ENCODE assay signal across 15 mouse cellular contexts in genomic region chr13:45917058-45918005, GRCm38 (mm10). TPM values are rescaled to one million over a fixed set of nuclear protein-coding genes. Genes with fewer than 3 reads are reported as not detected.
DNase-seq lines count a peak whose midpoint lies in the region; ATAC-seq and TF ChIP-seq lines count a peak whose summit lies in the region.
"Had no signal": no experiment of that assay in that cellular context is flagged by ENCODE, and none has a peak within 500 bp of the region (broad histone marks: within the 10 kb centered on the region; RNA-seq: fewer than 3 reads in every experiment).

No protein-coding gene starts in this region.

- peaks cover 2% of the 10 kb centered on the region; the same call in 1 of the 2 replicates for H3K4me1 ChIP-seq in forebrain, postnatal 0 days (ENCODE audit: insufficient read depth)
- peaks cover 25% of the 10 kb centered on the region; the same call in 1 of the 2 replicates for H3K4me1 ChIP-seq in forebrain, embryonic 15.5 days
- H3K4me1 ChIP-seq in intestine, postnatal 0 days (replicated peaks; ENCODE audit: control insufficient read depth, insufficient read depth, low read length), result no peaks in the 10 kb centered on the region
- no peaks in the 10 kb centered on the region; the same call in 1 of the 2 replicates for H3K4me1 ChIP-seq in intestine, embryonic 16.5 days (ENCODE audit: control insufficient read depth, insufficient read depth, low read length)
- peaks cover 3% of the 10 kb centered on the region for H3K4me1 ChIP-seq in testis, adult 2 months (ENCODE audit: control insufficient read depth, insufficient read depth, low read length)
- H3K4me1 ChIP-seq: limb, embryonic 12.5 days had no signal

- H3K27me3 ChIP-seq in forebrain, postnatal 0 days (ENCODE audit: insufficient read depth, low read length), result no peaks in the 10 kb centered on the region
- H3K27me3 ChIP-seq in forebrain, embryonic 15.5 days, result no peaks in the 10 kb centered on the region
- no peaks in the 10 kb centered on the region for H3K27me3 ChIP-seq in intestine, postnatal 0 days (replicated peaks; ENCODE audit: control insufficient read depth, insufficient read depth, low read length)
- H3K27me3 ChIP-seq in intestine, embryonic 16.5 days (replicated peaks; ENCODE audit: control insufficient read depth, insufficient read depth, low read length), result no peaks in the 10 kb centered on the region
- H3K27me3 ChIP-seq in testis, adult 2 months (ENCODE audit: control insufficient read depth, insufficient read depth, low read length), result no peaks in the 10 kb centered on the region
- H3K27me3 ChIP-seq: embryonic facial prominence, embryonic 13.5 days; heart, embryonic 13.5 days; limb, embryonic 12.5 days had no signal

- no peaks in the 10 kb centered on the region for H3K9me3 ChIP-seq in forebrain, postnatal 0 days (ENCODE audit: low read length)
- no peaks in the 10 kb centered on the region for H3K9me3 ChIP-seq in forebrain, embryonic 15.5 days
- H3K9me3 ChIP-seq in intestine, postnatal 0 days (ENCODE audit: control insufficient read depth), result no peaks in the 10 kb centered on the region
- H3K9me3 ChIP-seq in intestine, embryonic 16.5 days (ENCODE audit: control insufficient read depth, low read length), result no peaks in the 10 kb centered on the region
- H3K9me3 ChIP-seq: embryonic facial prominence, embryonic 13.5 days; heart, embryonic 13.5 days; limb, embryonic 12.5 days had no signal

- ATAC-seq in forebrain, postnatal 0 days, result peak; percentile 41; the same call in 1 of the 2 replicates
- no peak for ATAC-seq in forebrain, embryonic 15.5 days (replicated peaks)
- ATAC-seq in intestine, postnatal 0 days, result no peak
- ATAC-seq in intestine, embryonic 16.5 days, result no peak

- H3K4me3 ChIP-seq in forebrain, postnatal 0 days (ENCODE audit: low read depth, low read length), result no peak overlapping the region
- no peak overlapping the region for H3K4me3 ChIP-seq in forebrain, embryonic 15.5 days
- no peak overlapping the region for H3K4me3 ChIP-seq in intestine, postnatal 0 days (ENCODE audit: low read depth, low read length)
- no peak overlapping the region for H3K4me3 ChIP-seq in intestine, embryonic 16.5 days (ENCODE audit: low read length)
- peak overlapping the region; percentile 49 for H3K4me3 ChIP-seq in testis, adult 2 months (ENCODE audit: control insufficient read depth, low read depth, low read length)
- H3K4me3 ChIP-seq: embryonic facial prominence, embryonic 13.5 days; heart, embryonic 13.5 days; limb, embryonic 12.5 days had no signal

- H3K27ac ChIP-seq in forebrain, postnatal 0 days (ENCODE audit: low read depth, low read length), result no peak overlapping the region
- no peak overlapping the region for H3K27ac ChIP-seq in forebrain, embryonic 15.5 days (replicated peaks)
- no peak overlapping the region for H3K27ac ChIP-seq in intestine, postnatal 0 days (ENCODE audit: low read depth, low read length)
- no peak overlapping the region for H3K27ac ChIP-seq in intestine, embryonic 16.5 days (ENCODE audit: low read length)
- no peak overlapping the region for H3K27ac ChIP-seq in testis, adult 2 months (ENCODE audit: control insufficient read depth, insufficient read depth, low read depth, low read length)
- H3K27ac ChIP-seq: embryonic facial prominence, embryonic 13.5 days; heart, embryonic 13.5 days; limb, embryonic 12.5 days had no signal

- no peak overlapping the region for H3K9ac ChIP-seq in forebrain, postnatal 0 days
- no peak overlapping the region for H3K9ac ChIP-seq in forebrain, embryonic 15.5 days (replicated peaks)
- no peak overlapping the region for H3K9ac ChIP-seq in intestine, postnatal 0 days (ENCODE audit: low read depth, low read length)
- no peak overlapping the region for H3K9ac ChIP-seq in intestine, embryonic 16.5 days (ENCODE audit: low read depth, low read length)
- H3K9ac ChIP-seq: embryonic facial prominence, embryonic 13.5 days; heart, embryonic 13.5 days; limb, embryonic 12.5 days had no signal

- H3K36me3 ChIP-seq in forebrain, postnatal 0 days (ENCODE audit: insufficient read depth), result no peaks in the 10 kb centered on the region
- H3K36me3 ChIP-seq in forebrain, embryonic 15.5 days, result no peaks in the 10 kb centered on the region
- H3K36me3 ChIP-seq in intestine, postnatal 0 days (ENCODE audit: control insufficient read depth, insufficient read depth), result no peaks in the 10 kb centered on the region
- no peaks in the 10 kb centered on the region for H3K36me3 ChIP-seq in intestine, embryonic 16.5 days (ENCODE audit: control insufficient read depth, insufficient read depth, low read length)
- no peaks in the 10 kb centered on the region for H3K36me3 ChIP-seq in testis, adult 2 months (ENCODE audit: control insufficient read depth, insufficient read depth, low read length)
- H3K36me3 ChIP-seq: embryonic facial prominence, embryonic 13.5 days; heart, embryonic 13.5 days; limb, embryonic 12.5 days had no signal

- no peak for TF ChIP-seq CTCF in forebrain, postnatal 0 days (IDR thresholded peaks at IDR 0.05; ENCODE audit: low read depth)
- no peak for TF ChIP-seq CTCF in intestine, postnatal 0 days (IDR thresholded peaks at IDR 0.05; ENCODE audit: low read depth)
- no peak for TF ChIP-seq CTCF in testis, adult 2 months (IDR thresholded peaks at IDR 0.05; ENCODE audit: control insufficient read depth, insufficient read depth, insufficient replicate concordance, low read depth, low read length)

- TF ChIP-seq POLR2A in testis, adult 2 months (IDR thresholded peaks at IDR 0.05; ENCODE audit: control insufficient read depth, low read depth, low read length), result 0 out of 2 replicates have a peak, but pooled peaks have one; percentile 17

- WGBS in forebrain, postnatal 0 days, result 82% methylated on average over 21 of the region's 21 CpGs
- 91% methylated on average over 21 of the region's 21 CpGs for WGBS in forebrain, embryonic 15.5 days
- 88% methylated on average over 21 of the region's 21 CpGs for WGBS in intestine, postnatal 0 days
- 91% methylated on average over 21 of the region's 21 CpGs for WGBS in intestine, embryonic 16.5 days

- DNase-seq in forebrain, postnatal 0 days, result no peak
- DNase-seq in testis, postnatal 10 days (ENCODE audit: low spot score), result no peak
- DNase-seq in spleen, adult 18-20 months, result no peak
- no peak for DNase-seq in right cerebral cortex, postnatal 10 days (ENCODE audit: low spot score in 2 of 2)
- DNase-seq: adrenal gland, postnatal 36 days; cerebellum, postnatal 36 days; kidney, postnatal 14 days; right cerebral cortex, postnatal 14 days had no signal

- H3K4me2 ChIP-seq in forebrain, postnatal 0 days (ENCODE audit: low read depth), result no peak overlapping the region
- no peak overlapping the region for H3K4me2 ChIP-seq in forebrain, embryonic 15.5 days (replicated peaks)
- H3K4me2 ChIP-seq in intestine, postnatal 0 days (replicated peaks; ENCODE audit: low read depth), result 0 out of 2 replicates have a peak overlapping the region, but pooled peaks have one; percentile 3
- H3K4me2 ChIP-seq in intestine, embryonic 16.5 days (ENCODE audit: low read depth, low read length), result no peak overlapping the region
- H3K4me2 ChIP-seq: embryonic facial prominence, embryonic 13.5 days; heart, embryonic 13.5 days; limb, embryonic 12.5 days had no signal

RNA-seq across cellular contexts. Expression of gene Atxn1, which starts 47.5 kb away (rescaled TPM):
- total RNA-seq in forebrain, postnatal 0 days (2014; rRNA removed), result 32.3 and 33.6 TPM in 2 replicates
- 7.6 and 13.0 TPM in 2 replicates for polyA plus RNA-seq in forebrain, postnatal 0 days (2015; fragmentation: Nextera tagmentation; extraction: Ambion mirVana)
- polyA plus RNA-seq in forebrain, embryonic 15.5 days (2015; fragmentation: Nextera tagmentation; extraction: Ambion mirVana), result 11.6 and 12.8 TPM in 2 replicates
- 6.1 and 9.4 TPM in 2 replicates for polyA plus RNA-seq in intestine, postnatal 0 days (2015; fragmentation: Nextera tagmentation; extraction: Ambion mirVana)
- 5.0 and 5.3 TPM in 2 replicates for polyA plus RNA-seq in intestine, embryonic 16.5 days (2015; fragmentation: Nextera tagmentation; extraction: Ambion mirVana)
- polyA plus RNA-seq in testis, adult 2 months (2012; rRNA removed), result 3.2 and 3.9 TPM in 2 replicates
